Mouse (Mus musculus): Measurements from ENCODE around the gene Saa4.
"Not testable (repeated sequence)": the region's sequence is repeated elsewhere in the genome, so short reads cannot be mapped to it uniquely, and the experiment has no call there.

The Saa4 gene

GRCm38 (mm10) chr7:46714518-46714917 lies 17.9 kb downstream of the Saa4 start:
- peak; percentile 81 for DNase-seq

DNA sequence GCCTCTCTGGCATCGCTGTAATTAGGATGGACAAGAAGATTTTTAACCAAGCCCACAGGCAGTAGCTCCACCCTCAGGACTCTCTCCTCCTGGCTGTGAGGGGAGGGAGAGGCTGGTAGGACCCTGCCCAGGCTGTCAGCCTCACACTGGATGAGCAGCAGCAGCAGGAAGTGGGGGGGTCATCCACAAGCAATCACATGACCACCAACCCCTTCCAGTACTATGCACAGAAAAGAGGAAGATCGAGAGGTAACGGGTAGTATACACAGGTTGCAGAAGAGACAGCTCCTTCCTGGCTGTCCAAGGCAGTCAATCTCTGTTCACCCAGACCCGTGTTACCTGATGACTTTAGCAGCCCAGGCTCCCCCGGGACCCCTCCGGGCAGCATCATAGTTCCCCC lies 20.2 kb downstream of the Saa4 start:
- no peak for DNase-seq

DNA sequence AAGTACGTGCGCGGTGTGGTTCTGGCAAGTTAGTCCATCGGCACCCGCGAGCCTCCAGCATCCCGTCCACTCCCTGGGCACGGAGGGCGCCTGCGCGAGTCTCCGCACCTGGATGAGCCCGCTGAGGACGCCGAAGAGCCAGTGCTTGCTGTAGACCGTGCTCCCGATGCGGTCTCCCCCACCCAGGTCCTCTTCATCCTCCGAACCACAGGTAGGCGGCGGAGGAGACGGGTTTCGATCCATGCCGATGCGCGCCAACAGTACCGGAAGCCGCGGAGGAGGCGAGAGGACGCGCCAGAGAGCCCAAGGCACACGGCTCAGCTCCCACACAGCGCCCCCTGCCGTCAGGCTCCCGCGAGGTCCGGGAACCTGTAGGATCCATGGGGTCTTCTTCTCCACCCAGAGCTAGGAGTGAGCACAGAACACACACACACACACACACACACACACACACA lies 22.0 kb downstream of the Saa4 start, which contains the start of gene Saal1:
Gene Saal1 (minus strand): TSS at position 291 of the 455 bp plus-strand sequence.
- DNase-seq = peak; percentile 80

DNA sequence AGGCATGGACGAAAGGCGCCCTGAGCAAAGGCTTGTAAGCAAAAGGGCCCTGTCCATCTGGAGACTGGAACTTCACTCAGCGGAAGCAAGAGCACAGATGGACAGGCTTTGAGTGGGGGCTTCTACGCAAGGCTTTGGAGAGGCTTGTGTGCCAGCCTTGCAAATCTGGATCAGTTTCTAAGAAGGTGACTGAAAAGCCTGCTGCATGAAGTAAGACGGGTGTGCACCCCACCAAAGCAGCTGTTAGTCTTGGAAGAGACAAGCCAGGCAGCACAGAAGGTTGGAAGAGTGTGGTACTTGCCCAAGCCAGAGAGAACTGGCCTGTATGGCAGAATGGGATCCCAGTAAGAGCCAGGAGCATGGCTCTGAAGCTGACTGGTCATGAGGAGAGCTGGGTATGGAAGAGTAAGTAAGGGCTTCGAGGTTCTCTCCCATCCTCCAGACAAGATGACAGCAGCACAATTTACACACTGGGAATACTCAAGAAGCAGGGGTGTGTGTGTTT lies 31.8 kb downstream of the Saa4 start:
- DNase-seq = peak; percentile 39

DNA sequence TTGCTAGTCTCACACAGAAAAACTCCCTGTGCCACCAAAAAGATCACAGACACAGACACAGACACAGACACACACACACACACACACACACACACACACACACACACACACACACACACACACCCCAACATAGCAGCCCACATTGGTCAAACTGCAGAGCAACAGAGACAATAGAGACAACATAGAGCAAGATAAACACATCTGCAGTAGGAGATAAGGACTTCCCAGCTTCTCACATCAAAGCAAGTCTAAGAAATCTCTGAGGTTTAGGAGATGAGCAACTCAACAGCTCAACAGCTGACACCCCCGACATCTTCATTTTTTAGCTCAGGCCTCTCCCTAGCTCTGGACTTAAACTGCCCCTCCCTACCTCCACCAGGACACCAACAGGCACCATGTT lies 35.6 kb downstream of the Saa4 start:
- no peak for DNase-seq

GRCm38 (mm10) chr7:46686827-46687226 lies 45.6 kb downstream of the Saa4 start:
- DNase-seq = no peak

DNA sequence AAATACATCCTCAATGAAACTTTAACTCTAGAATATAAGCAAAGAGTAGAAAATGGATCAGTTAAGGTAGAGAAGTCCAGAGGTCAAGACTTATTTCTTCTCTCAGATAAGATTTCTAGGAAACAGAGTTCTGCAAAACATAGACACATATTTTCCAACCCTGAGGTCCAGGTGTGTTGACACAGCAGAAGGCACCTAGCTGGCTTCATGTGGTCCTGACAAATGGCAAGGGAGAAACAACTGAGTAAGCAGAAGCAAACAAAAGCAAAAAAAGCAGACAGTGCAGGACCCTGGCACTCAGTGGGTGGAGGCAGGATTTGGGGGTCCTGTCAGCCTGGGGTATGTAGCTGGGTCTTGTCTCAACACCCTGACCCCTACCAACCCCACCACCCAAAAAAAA lies 51.7 kb downstream of the Saa4 start:
- no peak for DNase-seq

- not testable (repeated sequence) for DNase-seq
These were observed 53.4 kb downstream of the Saa4 start for GRCm38 (mm10) chr7:46679044-46679443.

- DNase-seq = no peak
These were observed 54.0 kb downstream of the Saa4 start for GRCm38 (mm10) chr7:46678417-46678816.

Data from cerebellum, adult 11 months (tissue).